Mouse (Mus musculus) spleen, postnatal 4 days (tissue): Measurements from ENCODE around the gene F2r.

Experiments
- DNase-seq, 2 experiments: peaks; one replicate each; pipeline ENCODE4 v3.0.0; 2022; ENCODE audit warnings: low spot score in 2 of 2

The F2r gene

DNA sequence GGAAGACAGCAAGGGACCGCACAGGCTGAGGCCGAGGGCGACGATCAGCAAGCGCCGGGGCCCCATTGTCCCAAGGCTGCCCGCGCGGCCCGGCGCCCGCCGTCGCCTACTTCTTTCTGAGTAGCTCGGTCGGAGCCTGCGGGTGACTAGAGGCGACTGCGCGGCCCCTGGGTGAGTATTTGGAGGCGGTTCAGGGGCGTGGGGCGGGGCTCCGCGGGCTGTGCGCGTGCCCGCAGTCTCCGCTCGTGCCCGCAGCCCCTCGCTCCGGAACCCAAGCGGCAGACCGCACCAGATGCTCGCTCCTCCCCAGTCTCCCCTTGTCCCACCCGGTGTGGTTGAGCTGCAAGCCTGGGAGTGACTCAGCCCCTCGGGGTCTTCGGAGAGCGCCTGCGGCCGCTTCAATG is at the start of gene F2r:
TSS of gene F2r (minus strand) at position 179 of the 404 bp plus-strand sequence.
- peak; percentile 80 to 89 for DNase-seq

DNA sequence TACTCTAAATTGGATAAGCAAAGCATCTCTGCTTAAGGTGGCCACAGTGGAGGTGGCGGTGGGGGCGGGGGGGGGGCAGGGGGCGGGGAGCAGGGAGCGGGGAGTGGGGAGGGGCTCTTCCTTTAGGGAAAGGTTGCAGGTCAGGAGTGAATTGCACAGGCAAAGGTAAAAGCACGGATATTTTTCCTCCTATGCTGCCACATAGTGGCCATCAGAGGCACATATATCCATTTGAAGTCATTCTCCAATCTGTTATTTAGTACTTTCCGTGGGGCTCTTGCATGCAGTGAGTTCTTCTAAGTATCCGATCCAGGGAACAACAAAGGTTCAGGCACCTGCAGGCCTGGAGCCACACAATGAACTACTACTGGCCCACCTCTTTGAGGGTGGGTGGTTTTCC is 49.0 kb upstream of the F2r start:
- no peak for DNase-seq

DNA sequence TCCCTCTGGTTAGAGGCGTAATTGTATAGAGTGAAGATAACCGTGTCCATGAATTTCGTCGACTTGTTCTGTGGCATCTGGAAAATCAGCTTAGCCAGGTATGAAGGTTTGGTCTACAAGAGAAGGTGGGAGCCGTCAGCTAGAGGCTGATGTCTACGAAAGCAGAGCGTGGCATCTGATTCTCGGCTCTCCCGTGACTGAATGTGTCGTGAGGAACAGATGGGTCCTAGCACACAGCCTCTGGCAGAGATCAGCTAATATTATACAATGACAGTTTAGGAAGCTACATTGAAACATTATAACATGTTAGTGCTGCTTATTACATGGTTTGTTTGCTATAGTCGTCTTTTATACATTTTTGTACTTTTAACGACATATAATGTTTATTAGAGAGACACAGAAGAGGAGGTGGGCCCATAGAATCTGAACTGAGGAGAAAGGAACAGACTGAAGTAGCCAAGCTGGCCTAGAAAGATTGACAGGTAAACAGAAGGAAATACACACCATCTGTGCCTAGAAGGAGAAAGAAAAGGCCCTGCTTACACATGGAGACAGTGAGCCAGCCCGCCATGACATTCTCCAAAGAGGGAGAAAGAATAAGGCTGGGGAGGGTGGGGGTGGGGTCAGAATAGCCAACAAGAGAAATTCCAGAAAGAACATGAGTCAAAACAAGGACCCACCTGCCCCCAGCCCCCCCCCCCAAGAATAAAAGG is 47.5 kb upstream of the F2r start:
- DNase-seq, result no peak

DNA sequence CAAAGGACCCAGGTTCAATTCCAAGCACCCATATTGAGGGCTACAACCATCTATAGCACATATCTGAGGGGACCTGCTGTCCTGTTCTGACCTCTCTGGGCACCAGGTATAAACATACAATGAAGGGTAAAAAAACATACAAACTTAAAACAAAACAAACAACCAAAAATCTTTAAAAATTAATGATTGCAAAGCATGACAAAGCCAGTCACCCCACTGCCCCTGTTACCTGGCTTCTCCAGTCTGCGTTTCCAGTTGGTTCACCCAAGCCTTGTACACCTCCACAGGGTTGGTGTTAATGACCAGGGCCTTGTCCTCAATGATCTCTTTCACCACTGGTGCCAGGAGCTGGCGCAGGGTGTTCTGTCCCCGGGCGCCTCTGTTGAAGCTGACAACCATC is 45.5 kb upstream of the F2r start:
- no peak for DNase-seq

DNA sequence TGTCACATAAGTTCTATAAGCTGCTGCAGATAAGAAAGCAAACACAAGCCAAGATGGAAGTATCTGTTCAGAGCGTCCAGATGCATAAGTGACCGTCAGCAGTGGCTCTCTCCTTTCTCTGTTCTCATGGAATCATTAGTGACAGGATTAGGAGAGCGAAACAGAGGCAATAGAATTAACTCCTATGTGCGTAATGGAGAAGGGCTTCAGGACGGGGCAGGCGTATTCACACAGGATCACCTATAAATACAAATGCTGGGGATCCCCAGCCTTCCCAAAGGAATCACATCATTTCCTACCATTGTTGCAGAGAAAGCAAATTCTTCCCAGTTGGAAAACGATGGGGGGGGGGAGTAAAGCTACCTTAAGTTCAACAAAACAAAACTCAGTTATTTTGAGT is 41.1 kb upstream of the F2r start:
- DNase-seq, result no peak

DNA sequence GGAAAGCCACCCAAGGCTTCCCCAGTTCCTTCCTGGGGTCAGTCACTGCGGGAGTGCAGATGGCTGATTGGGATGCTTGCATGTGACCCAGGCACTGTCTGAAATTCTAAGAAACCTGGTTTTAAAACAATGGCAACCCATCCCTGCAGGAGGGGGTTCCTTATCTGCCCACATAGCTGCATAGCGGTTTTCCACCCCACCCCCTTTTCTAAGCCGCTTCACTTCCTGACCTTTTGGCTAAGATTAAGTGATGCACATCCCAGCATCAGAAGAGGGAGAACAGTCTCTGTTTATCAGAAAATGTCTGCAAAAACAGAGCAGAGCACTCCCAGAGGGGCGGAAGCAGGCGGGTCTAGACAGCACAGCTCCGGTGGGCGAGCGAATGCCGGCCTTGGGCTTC is 38.9 kb upstream of the F2r start:
- DNase-seq, result no peak

DNA sequence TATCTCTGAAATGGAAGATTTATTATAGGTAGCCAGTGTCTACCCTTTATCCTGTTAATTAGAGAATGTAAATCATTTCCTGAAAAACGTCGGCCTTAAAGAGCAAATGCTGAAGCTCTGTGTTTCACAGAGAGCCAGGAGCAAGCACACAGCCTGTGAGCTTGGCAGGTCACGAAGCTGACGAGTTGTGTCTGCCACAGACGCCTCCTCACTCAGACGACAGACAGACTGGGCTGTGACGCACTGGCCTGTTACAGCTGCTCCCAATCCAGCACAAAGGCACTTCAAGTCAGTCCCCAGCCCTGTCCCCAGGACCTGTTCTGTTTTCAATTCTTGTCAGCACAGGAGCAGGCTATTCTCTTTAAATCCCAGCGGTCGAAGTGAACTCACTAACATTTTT is 37.0 kb upstream of the F2r start:
- no peak for DNase-seq

DNA sequence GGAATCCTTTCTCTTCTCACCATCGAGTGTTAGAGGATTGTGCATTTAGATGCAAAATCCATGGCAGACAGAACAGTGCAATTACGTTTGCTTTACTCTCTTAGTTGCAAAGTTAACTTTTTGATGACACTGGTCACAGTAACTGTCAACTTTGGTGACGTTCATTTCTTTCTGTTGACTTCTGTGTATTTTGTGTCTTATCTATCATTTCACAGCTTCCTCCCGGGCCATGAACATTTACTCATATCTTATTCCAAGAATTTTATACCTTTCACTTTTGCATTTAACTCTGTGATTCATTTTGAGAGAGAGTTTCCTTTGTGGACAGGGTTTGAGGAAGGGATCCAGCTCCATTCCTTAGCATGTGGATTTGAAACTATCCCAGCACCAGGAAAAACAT is 35.4 kb upstream of the F2r start:
- no peak for DNase-seq

DNA sequence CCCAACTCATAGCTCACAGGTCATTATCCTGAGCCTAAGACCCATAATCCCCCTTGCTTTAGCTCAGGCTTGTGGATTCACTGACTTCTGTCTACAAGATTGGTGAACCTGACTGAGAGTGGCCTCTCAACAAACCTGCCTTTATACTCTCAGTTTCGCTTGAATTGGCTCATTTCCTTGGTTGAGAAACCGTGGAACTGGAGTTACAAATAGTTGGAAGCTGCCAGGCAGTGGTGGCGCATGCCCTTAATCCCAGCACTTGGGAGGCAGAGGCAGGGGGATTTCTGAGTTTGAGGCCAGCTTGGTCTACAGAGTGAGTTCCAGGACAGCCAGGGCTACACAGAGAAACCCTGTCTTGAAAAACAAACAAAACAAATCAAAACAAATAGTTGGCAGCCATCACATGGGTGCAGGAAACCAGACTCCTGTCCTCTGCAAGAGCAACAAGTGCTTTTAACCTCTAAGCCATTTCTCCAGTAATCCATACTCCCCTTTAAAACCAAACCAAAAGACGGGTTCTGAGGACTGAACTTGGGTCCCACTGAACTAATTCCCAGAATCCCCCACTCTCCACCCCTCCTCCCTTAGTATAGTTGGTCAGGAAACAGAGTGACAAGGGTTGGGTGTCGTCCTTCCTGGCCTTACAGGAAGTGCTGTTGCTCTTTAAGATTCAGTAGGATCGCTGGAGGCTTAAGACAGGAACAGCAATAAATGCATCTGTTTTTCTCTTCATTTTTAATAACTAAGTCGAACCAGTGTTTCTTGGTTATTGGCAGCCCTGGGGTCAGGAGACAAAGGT is 33.8 kb upstream of the F2r start:
- DNase-seq, result no peak

DNA sequence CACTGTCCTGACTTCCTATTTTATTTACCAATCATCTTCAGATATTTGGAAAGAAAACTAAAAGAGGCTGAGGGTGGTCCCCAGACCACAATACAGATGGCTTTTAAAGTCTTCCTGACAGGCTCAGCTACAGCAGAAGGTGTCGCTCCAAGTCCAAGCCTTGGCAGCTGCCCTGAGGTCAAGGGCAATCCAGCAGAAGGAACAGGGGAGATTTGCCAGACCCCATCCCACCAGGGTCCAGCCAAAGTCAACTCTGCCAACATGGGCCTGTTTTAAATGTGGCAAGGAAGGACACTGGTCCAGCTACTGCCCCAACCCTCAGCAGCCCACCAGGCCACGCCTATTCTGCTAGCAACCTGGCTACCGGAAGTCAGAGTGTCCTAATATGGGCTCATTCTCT is 31.7 kb upstream of the F2r start:
- no peak for DNase-seq

DNA sequence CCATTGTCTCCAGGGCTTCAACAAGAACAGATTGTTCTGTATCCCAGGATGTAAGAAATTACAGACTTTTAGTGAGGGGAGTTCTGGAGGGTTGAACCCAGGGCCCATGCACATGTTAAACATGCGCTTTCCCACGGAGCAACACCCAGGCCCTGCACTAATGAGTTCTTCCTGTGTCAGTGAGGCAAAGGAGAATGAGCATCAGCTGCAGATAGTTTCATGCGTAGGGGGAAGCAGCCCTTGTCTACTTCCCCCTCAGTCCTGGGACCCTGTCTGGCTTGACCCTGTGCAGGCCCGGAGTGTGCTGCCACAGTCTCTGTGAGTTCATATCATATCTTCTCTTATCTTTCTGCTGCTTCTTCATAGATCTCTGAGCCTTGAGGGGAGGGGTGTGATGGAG is 29.0 kb upstream of the F2r start:
- DNase-seq, result no peak

DNA sequence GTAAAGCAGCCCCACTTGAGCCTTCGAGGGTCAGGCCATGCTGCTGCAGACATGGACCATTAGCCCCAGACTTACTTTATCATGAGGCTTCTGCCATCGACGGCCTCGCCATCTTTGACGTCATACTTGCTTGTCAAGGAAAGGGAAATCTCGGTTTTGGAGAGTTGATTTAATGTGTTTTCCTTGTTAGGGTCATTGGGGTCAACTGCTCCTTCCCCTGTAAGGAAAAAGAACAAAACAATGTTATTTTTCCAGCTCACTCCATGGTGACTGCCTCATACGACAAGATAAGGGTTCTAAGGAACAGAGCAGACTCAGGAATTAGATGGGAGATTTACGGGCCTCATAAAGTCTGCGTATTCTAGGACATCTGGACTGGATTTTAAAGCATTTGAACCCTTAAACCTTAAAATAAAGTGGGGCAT is 28.4 kb upstream of the F2r start:
- no peak for DNase-seq

DNA sequence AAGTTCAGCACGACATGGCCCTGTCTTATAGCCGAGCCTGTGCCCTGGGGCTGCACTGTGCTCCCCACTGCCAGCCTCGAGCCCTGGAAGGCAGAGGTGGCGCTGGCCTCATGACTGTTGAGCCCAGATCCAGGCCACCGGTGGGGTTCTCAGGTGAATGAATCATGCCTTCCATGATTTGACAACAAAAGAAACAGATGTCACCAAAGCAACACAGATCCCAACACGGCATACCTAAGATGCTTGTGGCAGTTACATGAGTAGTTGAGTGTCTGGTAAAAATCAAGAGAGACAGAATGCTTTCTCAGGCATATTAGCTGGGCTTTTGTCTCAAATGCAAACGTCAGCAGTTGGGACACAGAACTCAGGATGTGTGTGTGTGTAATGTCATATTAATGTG is 25.5 kb upstream of the F2r start:
- no peak for DNase-seq

DNA sequence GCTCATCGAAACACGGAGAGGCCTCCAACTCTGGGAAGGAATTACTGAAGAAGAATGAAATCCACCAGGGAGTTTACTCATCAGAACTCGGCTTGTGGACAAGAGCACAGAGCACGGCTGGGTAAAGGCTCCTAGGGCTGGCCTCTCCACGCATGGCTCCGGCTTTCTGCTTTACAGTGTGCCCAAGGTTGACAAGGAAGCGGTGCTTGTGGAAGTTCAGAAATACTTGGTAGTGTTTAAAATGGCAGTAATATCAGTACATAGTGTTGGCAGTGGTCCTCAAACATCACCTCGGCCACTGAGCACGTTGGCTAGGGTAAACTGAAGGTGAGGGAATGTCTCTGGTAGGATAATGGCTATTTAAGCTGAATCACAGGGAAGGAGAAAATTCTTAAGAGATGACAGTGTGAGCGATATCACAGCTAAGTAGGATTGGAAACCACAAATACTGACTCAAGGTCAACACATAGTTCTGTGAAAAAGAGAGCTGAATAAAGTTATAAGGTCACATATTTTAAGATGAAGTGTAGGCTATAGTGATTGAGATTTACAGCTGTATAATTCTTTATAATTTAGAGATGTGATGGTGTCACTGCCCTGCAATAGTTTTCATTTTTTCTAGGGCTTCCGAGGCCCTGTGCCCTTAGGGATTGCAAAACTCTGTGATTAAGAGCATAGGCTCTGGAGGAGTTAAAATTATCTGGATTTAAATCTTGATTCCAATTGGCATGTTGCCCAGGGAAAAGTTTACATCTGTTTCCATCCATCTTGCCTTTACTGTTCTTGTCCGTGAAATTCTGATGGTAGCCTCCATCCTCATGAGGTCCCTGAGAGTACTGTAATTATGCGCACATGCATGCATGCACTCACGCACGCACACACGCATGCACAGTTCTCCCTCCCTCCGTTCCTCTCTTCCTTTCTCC is 23.0 kb upstream of the F2r start:
- no peak for DNase-seq

DNA sequence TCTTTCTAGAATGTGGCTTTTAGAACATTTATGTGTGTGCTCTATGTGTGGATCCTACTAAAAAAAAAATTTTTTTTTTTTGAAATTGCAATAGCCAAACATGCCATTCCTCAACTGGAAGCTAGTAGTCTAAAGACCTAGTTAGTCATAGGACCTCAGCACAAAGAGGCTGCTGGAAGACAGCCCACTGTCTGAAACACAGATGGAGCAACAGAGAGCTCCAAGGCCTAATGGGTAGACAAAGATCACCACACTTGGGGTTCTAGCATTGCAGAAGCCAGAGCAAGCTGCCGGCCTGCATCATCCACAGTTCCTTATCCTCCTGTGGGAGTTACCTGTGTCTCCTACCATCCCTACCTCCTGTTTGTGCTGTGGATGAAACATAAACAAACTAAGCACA is 22.1 kb upstream of the F2r start:
- DNase-seq, result no peak

DNA sequence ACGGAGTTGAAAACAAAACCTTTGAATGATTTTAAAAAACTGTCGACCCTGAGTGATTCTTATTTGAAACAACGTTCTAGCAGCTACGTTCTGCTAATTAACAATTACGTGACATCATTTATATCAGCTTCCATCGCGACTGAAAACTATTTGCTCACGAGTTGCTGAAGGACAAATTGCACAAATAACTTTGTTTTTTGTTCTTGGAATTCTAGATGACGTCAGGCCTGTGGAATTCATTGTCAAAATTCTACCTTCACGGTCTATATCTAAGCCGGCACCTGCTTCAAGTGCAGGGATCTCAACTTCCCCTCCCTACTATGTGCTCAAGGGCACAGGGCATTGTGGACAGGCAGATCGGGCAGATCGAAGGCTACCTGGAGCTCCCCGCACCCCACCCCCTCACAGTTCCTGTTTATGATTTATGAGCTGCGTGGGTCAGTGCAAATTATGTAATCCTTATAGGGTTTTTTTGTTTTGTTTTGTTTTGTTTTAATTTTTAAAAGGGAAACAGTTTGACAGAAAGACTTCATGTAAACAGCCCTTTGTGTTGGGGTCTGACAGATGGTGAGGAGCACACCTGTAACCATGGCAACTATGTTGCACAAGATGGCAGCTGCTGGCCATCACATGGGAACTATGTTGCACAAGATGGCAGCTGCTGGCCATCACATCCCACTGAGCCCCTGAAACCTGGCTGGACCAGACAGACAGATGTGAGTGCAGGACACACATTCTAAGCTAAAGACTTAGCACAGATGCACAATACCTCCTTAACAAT is 21.2 kb upstream of the F2r start:
- no peak for DNase-seq

DNA sequence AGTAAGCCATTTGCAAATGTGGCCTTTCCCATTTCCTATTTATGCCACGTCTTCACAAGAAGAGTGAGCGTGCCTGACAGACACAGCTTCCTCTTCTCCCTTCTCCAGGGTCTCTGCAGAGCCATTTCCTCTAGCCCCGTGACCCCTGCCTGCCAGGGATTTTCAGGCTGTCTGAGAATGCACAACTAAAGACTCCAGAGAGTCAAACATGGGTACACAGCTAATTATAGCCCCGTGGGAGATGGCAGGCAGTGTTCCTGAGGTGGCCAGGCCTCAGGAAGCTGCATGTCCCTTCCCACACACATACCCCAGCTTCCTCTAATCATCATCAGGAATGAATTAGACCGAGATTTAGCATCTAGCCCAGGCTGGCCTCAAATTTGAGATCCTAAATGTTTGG is 20.6 kb upstream of the F2r start:
- DNase-seq, result no peak

DNA sequence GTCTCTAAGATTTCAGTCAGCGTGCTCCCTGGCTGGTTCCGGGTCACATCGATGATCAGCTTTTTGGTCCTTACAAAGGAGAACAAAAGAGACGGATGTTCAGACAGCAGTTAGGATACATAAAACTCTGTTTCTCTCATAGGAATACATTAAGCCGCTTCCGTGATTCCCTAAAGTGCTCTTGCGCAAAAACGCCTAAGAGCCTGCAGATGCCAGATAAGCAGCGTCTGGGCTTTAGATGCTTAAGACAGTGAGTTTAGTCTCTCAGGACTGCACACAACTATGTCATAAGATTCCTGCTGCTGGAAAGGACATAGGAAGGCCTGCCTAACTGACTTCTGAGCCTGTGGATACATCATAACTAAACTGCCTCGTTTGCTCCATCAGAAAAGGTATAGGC is 19.4 kb upstream of the F2r start:
- DNase-seq, result no peak

DNA sequence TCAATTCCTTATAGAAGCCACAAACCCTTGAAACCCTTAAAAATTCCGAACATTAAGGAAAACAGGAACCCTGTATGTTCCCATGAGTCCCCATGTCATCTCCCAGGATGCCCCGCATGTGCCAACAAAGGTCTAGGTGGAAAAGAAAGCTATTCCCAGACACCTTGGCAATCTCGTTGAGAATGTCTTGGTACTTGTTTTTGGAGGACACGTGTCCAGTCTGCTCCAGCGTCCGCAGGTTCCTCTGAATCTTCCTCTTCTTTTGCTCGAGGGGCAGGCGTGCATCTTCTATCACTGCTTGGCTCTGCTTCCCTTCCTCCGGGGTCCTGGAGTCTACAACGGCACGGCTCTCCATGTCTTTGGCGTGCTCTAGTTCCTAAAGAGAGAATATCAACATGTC is 17.0 kb upstream of the F2r start:
- no peak for DNase-seq

DNA sequence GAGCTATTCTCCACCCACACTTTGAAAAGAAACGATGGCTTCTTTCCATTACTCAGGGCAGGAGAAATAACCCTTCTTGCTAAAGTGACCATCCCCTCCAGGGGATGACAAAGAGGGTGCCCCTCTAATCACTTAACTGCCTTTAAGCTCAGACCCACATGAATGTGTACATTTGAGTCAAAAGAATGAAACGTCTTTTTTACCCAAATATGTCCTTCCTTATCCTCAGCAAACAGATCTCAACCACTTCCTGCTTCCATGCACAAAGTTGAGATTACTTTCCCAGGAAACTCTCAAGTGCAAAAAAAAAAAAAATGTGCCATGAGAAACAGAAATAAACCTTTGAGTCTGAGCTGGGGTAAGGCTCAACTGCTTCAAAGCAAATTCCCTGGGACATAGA is 16.2 kb upstream of the F2r start:
- DNase-seq, result no peak

DNA sequence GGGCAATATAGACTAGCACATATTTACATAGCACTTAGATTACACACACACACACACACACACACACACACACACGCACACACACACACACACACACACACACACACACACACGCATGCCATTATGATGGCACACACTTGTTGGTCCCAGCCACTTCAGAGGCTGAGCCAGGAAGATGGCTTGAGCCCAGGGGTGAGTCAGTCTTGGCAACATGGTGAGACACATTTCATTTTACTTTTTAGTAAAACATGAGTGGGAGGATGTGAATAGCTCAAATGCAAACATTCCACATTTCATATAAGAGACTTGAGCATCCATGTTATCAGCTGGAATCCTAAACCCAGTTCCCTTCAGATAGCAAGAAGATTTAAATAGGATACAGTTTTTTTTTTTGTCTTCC is 15.1 kb upstream of the F2r start:
- DNase-seq, result no peak

DNA sequence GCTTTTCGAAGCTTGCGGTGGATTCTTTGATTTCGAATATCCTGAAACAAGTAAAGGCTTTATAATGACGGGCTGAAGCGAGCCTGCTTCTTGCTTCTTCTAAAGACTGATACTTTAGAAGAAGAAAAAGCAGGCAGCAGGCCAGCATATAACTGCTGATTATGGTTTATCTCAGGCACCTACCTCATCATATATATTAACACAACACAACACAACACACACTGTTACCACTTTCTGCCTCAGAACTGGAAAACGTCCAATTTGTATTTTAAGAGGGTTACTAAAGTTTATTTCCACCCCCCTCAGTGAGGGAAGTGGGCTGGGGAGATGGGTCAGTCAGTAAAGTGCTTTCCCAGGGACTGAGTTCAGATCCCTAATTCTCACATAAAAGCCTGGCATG is 13.9 kb upstream of the F2r start:
- DNase-seq, result no peak
